Mouse (Mus musculus) C2C12 (cell line): ENCODE results near the gene Klf16.

ENCODE experiments used
- CEBPB ChIP-seq: IDR thresholded peaks from one replicate; pipeline ENCODE4 v1.6.1; 2011; ENCODE audit warnings: low read depth, mild to moderate bottlenecking, control low read depth, moderate library complexity
- CTCF ChIP-seq: IDR thresholded peaks from one replicate; pipeline ENCODE4 v1.5.1; 2011; ENCODE audit not compliant: control insufficient read depth, insufficient read depth, insufficient read length
- FOSL1 ChIP-seq: IDR thresholded peaks from one replicate; pipeline ENCODE4 v1.8.0; 2011; ENCODE audit warnings: mild to moderate bottlenecking, low read length; ENCODE audit not compliant: poor library complexity, insufficient read depth, severe bottlenecking
- MAX ChIP-seq: IDR thresholded peaks from one replicate; pipeline ENCODE4 v1.6.1; 2011; ENCODE audit warnings: mild to moderate bottlenecking, control low read depth
- MYOG ChIP-seq: IDR thresholded peaks from one replicate; pipeline ENCODE4 v1.6.1; 2011; ENCODE audit not compliant: control insufficient read depth, insufficient read length; ENCODE audit errors: extremely low read depth
- USF1 ChIP-seq: IDR thresholded peaks from one replicate; pipeline ENCODE4 v1.6.1; 2011; ENCODE audit warnings: low read depth, mild to moderate bottlenecking, control low read depth, moderate library complexity

DNA sequence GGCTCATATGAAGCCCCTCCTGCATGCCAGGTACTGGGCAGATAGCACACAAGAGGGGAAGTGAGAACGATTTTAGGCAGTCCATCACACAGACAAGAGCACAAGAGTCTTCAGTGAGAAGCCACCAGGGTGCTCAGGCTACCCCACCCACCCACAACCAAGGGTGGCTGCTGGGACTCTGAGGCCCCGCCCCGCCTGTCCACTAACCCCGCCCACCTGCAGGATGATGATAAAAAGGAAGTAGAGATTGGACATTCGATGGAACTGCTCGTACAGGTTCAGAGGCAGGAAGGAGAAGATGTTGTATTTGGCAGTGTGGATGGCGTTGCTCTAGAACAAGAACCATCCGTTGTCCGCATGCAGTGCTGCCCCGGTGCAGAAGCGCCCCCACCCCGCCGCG, 42.0 kb downstream of the Klf16 start:
- TF ChIP-seq CTCF = no peak
- TF ChIP-seq MYOG = no peak
- TF ChIP-seq MAX = no peak
- TF ChIP-seq FOSL1 = no peak
- TF ChIP-seq CEBPB = no peak
- TF ChIP-seq USF1 = no peak
